Mouse (Mus musculus): ENCODE results near the gene Llgl1.

The Llgl1 gene

DNA sequence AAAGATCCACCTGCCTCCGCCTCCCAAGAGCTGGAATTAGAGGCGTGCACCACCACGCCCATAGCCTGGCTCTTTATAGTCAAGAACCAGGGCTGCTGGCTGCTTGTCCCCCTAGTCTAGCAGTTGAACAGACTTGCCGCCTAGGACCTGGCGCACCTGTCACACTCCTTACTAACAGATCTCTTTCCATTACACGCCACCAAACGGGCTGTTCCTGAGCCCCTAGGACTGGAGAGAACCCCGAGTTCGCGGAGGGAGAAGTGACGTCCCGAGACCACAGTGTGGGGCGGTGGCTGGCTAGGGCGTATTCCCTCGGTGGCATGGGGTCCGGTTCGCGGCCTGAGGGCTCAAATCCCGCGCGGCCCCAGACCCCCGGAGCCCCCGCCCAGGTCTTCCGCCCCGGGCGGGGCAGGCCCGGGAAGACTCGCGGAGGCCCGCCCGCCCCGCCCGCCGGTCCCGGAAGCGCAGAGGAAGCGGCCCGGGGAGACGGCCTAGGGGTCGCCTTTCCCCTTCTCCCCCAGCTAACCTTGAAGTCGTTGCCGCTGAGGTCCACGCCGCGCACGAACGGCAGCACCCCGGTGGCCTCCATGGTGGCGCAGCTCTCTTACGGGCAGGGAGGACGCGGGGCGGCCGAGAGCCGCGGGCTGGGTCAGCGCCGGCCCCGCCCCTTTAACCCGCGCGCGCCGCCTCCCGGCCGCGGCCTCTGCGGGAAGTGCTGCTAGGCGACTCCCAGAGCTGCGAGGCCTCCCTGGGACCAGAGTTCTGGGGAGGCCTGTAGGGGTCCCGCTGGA lies 27.3 kb downstream of the Llgl1 start, which contains the start of gene Flii:
TSS of gene Flii (minus strand) at position 663 of the 791 bp plus-strand sequence.
- peak; percentile 31 to 71 for DNase-seq (ENCODE audit: low read depth in 1 of 2, low spot score in 2 of 2)

DNA sequence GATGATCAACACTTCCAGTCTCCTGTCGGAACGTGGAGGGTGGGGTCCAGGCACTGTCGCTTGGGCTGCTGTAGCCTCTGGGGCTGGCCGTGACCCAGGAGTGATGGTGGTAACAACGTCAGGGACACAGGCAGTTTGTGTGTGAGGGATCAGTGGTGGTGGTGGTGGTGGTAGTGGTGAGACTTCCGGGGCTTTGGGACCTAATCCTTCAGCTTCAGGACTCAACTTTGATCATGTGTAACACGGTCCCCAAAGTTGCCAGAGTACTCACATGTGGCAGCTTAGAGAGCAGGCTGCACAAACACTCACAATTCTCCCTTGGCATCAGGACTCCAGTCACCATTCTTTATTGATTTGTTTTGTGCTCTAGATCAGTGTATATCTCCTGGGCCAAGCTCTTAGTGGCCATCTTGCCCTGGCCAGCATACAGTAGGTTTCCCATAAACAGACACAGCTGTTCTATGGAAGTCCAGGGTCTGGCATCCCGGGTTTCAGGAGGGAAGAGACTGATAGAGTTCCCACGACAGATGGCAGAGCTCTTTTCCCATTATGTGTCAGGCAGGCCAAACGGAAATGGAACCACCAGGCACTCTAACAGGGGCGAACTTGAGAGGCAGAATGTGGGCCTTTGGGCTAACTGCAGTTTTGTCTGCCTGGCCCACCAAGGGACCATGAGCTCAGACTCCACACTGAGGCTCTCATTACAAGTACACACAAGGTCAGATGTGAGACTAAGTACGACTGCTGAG lies 28.0 kb downstream of the Llgl1 start:
- no peak for DNase-seq (ENCODE audit: low read depth in 1 of 2, low spot score in 2 of 2)

DNA sequence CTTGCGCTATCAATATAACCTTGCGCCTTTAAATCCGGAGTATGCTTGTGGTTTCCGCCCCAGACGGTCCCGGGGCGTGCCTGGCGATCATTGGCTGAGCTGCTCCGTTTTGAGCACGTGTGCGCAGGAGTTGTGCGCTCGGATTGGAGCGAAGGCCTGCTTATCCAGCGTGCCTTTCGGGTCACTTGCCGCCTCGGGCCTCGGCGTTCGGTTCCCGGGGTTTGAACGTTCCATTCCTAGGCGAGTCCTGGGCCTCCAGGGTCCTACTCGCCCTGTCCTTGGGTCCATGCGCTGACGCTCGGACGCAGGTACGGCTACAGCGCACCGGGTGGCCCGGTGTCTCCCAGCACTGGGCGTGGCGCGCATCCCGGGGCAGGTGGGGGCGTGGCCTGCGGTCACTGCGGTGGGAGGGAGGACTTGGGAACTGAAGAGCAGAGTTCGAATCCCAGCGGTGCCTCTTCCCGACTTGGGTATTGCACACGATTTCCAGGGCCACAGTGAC lies 28.8 kb downstream of the Llgl1 start, which contains the start of gene Mief2:
TSS of gene Mief2 (plus strand) at position 139 of the 502 bp plus-strand sequence.
- peak; percentile 73 to 81 for DNase-seq (ENCODE audit: low read depth in 1 of 2, low spot score in 2 of 2)

DNA sequence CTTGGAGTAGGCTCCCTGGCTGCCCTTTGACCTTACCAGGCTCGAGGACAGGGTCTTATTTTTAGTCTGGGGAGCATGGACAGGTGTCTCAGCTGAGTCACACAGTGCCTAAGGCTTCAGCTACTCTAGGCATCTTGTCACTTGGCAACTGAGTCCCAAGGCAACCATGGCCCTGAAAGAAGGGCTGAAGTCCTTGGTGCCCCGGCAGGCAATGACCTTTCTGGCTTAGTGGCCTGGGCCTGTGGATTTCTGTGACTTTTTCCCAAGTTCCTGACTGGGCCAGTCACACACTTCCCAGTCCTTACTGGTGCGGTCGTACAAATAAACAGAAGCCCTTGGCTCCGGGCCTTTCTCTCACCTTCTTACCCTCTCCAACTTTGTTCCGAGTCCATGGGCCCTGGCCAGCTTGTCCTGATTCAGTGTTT lies 29.7 kb downstream of the Llgl1 start:
- DNase-seq (ENCODE audit: low read depth in 1 of 2, low spot score in 2 of 2), result no peak

DNA sequence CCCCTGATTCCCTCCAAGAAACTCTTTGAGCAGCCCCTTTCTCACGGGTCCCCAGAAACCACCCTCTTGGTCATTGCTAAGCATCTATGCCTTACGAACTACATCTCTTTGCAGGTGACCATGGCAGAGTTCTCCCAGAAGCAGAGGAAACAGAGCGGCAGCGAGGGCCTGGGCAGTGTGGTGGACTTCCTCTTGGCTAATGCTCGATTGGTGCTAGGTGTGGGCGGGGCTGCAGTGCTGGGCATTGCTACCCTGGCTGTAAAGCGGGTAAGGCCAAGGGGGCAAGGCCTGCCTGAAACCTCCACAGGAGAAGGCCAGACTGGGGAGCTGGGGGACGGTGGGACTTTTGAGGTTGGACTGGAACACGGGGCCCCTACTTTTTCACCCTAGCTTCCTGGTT lies 30.6 kb downstream of the Llgl1 start:
- no peak for DNase-seq (ENCODE audit: low read depth in 1 of 2, low spot score in 2 of 2)

DNA sequence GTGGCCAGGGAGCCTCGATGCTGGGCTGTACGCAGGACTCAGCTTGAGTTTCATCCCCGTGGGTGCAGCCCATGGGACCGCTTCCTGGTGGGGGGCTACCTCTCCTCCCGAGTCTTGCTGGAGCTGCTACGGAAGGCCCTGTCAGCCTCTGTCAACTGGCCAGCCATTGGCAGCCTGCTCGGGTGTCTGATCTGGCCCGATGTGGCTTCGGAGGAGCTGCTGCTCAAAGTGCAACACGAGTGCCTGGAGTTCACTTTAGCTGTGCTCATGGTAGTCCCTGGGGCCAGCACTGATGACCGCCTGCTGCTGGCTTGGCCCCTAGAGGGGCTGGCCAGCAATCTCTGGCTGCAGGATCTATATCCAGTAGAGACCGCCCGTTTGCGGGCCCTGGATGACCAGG lies 31.7 kb downstream of the Llgl1 start:
- DNase-seq (ENCODE audit: low read depth in 1 of 2, low spot score in 2 of 2), result no peak

DNA sequence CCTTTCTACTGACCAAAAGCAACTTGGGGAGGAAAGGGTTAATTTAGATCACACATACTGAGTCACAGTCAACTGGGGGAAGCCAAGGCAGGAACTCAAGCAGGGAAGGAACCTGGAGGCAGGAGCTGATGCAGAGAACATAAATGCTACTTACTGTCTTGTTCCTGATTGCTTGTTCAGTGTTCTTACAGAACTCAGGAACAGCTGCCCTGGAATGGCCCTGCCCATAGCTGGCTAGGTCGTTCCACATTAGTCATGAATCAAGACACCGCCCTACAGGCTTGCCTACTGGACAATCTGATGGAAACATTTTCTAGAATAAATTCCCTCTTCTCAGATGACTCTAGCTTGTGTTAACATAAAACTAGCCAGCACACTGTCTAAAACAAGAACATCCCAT lies 34.7 kb downstream of the Llgl1 start:
- no peak for DNase-seq (ENCODE audit: low read depth in 1 of 2, low spot score in 2 of 2)

DNA sequence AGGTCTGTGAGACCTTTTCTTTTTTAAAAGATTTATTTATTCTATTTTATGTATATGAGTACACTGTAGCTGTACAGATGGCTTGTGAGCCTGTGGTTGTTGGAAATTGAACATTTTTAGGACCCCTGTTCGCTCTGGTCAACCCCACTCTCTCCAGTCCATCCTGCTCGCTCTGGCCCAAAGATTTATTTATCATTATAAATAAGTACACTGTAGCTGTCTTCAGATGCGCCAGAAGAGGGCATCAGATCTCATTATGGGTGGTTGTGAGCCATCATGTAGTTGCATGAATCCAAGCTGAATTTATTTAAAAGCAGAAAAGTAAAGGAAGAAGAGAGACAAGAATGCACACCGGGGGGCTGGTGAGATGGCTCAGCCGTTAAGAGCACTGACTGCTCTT lies 35.7 kb downstream of the Llgl1 start:
- no peak for DNase-seq (ENCODE audit: low read depth in 1 of 2, low spot score in 2 of 2)

DNA sequence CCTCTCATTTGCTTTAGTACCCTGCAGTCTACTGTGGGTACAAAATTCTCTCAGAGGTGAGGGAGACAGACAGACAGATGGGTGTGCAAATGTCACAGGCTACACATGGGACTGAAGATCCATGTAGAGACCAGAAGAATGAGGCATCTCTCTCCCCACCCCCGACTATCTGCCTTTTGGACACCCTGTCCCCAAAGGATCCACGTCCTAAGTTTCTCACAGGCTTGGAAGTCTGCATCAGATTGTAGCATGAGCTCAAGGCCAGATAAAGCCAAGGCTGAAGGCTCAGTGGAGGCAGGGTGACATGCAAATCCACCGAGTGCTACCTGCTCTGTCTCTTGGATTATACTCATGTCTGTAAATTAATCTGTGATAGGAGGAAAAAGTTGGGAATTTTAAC lies 37.0 kb downstream of the Llgl1 start:
- no peak for DNase-seq (ENCODE audit: low read depth in 1 of 2, low spot score in 2 of 2)

DNA sequence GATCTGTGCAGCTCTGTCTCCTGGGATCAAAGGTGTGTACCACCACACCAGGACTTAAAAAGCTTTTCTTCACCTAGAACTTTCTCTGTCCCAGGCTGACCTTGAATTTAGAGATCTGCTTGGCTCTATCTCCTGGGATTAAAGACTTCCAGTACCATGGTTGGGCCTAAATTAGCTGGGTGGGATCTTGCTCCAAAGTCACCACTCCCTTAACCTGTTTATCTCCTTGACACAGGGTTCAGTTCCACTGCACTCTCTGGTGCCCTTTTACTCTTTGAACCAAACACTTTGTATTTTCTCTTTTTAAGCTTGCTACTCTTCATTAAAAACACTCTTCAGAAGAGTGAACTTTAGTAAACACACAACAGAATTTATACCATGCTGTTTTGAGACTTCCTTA lies 37.9 kb downstream of the Llgl1 start:
- no peak for DNase-seq (ENCODE audit: low read depth in 1 of 2, low spot score in 2 of 2)

DNA sequence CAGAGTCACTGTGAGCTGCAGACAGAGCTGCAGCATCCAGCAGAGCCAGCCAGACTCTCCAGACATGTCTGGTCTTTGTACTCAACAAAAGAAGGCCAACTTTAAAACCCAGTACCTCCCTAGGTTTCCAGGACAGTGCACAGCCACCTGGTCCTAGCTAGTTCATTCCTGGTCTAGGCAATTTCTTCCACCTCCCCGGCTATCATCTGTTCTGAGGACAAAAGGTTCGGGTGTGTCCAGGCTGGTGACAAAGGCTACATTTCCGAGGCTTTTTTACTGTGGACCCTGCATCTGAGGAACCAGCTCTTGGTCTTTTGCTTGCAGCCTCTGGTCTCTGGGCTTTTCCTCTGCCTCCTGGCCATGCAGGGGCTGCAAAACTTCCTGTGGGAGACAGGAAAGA lies 40.8 kb downstream of the Llgl1 start:
- DNase-seq (ENCODE audit: low read depth in 1 of 2, low spot score in 2 of 2), result no peak

DNA sequence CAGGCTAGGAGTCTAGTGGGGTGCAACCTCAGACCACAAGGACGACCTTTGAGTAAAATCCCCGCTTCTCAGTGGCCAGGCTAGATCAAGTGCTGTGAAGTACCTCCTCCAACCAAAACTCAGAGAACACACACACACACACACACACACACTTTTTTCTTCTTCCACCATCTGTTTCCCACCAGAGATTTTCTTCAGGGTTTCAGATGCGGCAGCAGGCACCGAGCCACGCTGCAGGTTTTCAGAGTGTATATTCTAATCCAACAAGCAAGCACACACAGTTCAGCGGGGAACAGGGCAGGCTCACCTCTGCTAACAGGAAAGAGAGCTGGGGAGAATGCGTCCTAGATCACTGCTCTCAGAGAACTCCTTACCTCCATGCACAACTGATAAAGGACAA lies 56.0 kb downstream of the Llgl1 start:
- no peak for DNase-seq (ENCODE audit: low read depth in 1 of 2, low spot score in 2 of 2)

DNA sequence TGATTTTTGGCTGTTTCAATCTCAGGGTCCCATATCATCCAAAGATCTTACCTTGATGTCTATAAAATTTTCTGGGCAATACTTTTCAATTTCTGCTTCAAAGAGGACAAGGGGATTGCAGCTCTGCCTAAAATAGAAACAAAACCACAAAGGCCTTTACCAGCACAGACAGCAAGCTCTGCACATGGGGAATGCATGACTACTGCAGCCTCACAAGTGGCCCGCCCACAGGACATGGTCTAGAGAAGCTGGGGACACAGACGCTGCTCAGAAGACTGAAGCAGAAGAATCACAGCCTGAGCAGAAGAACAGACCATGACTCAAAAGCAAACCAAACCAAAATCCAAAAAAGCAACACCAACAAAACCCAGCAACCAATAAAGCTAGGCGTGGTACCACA lies 62.2 kb downstream of the Llgl1 start:
- no peak for DNase-seq (ENCODE audit: low read depth in 1 of 2, low spot score in 2 of 2)

Measured in monocyte, adult 2 months (primary cell).